Mouse (Mus musculus): ENCODE results near the gene Bax.

Bax gene

GRCm38 (mm10) chr7:45419859-45420614, 46.7 kb downstream of the Bax start:
- DNase-seq (ENCODE audit: inconsistent age in 2 of 2, low spot score in 1 of 2), result no peak

- DNase-seq (ENCODE audit: inconsistent age in 2 of 2, low spot score in 1 of 2), result no peak
Measured at GRCm38 (mm10) chr7:45417962-45418492, 48.7 kb downstream of the Bax start.

- no peak for DNase-seq (ENCODE audit: inconsistent age in 2 of 2, low spot score in 1 of 2)
Measured at GRCm38 (mm10) chr7:45415636-45416035, 51.1 kb downstream of the Bax start.

GRCm38 (mm10) chr7:45414740-45415224, 51.9 kb downstream of the Bax start:
- DNase-seq (ENCODE audit: inconsistent age in 2 of 2, low spot score in 1 of 2), result no peak

- no peak for DNase-seq (ENCODE audit: inconsistent age in 2 of 2, low spot score in 1 of 2)
Measured at GRCm38 (mm10) chr7:45413864-45414739, 52.6 kb downstream of the Bax start.

- no peak for DNase-seq (ENCODE audit: inconsistent age in 2 of 2, low spot score in 1 of 2)
Measured at GRCm38 (mm10) chr7:45413113-45413863, 53.4 kb downstream of the Bax start, which contains the start of gene Ntf5. Ntf5 (plus strand) TSS chr7:45413695.

- no peak for DNase-seq (ENCODE audit: inconsistent age in 2 of 2, low spot score in 1 of 2)
Measured at GRCm38 (mm10) chr7:45412421-45412820, 54.3 kb downstream of the Bax start.
